Mouse (Mus musculus): ENCODE results near the gene Nudc.

GRCm38 (mm10) chr4:133527788-133528187 lies 18.0 kb downstream of the Nudc start:
- no peak for TF ChIP-seq CTCF (IDR thresholded peaks at IDR 0.05; ENCODE audit: borderline replicate concordance, control insufficient read depth, extremely low read depth, insufficient read depth, low read length, poor library complexity)
- TF ChIP-seq POLR2A (IDR thresholded peaks at IDR 0.05; ENCODE audit: control insufficient read depth, extremely low read depth, insufficient read depth, low read length, poor library complexity): no peak

Data from thymus, adult 2 months (tissue).